8 mouse cellular contexts compared by ENCODE assay signal in genomic region chrX:161908652-161909403, GRCm38 (mm10).
DNase-seq lines count a peak whose midpoint lies in the region; ATAC-seq and TF ChIP-seq lines count a peak whose summit lies in the region.

No protein-coding gene starts in this region.

- peak overlapping the region; percentile 71 for H3K4me2 ChIP-seq in hindbrain, postnatal 0 days (ENCODE audit: low read depth, low read length)
- 0 out of 2 replicates have a peak overlapping the region, but pooled peaks have one; percentile 11 for H3K4me2 ChIP-seq in liver, embryonic 16.5 days (ENCODE audit: low read depth, low read length)

- peak overlapping the region; percentile 81 for H3K4me3 ChIP-seq in ES-Bruce4 (ENCODE audit: low read depth, low read length)
- H3K4me3 ChIP-seq in forebrain, embryonic 10.5 days: peak overlapping the region; percentile 56
- peak overlapping the region; percentile 48 for H3K4me3 ChIP-seq in hindbrain, postnatal 0 days (ENCODE audit: low read length)
- peak overlapping the region; percentile 12; the same call in 1 of the 2 replicates for H3K4me3 ChIP-seq in liver, embryonic 16.5 days (ENCODE audit: low read depth, low read length)
- H3K4me3 ChIP-seq in small intestine, adult 2 months (ENCODE audit: low read depth, low read length): peak overlapping the region; percentile 58

- H3K9me3 ChIP-seq in ES-Bruce4 (replicated peaks; ENCODE audit: control insufficient read depth, insufficient read depth, low read length, poor library complexity, severe bottlenecking): no peaks in the 10 kb centered on the region
- no peaks in the 10 kb centered on the region for H3K9me3 ChIP-seq in forebrain, embryonic 10.5 days
- no peaks in the 10 kb centered on the region for H3K9me3 ChIP-seq in hindbrain, postnatal 0 days (ENCODE audit: low read length)
- H3K9me3 ChIP-seq in liver, embryonic 16.5 days (replicated peaks; ENCODE audit: control insufficient read depth, low read length): no peaks in the 10 kb centered on the region

- H3K4me1 ChIP-seq in ES-Bruce4 (ENCODE audit: control insufficient read depth, insufficient read depth, low read length): no peaks in the 10 kb centered on the region
- peaks cover 28% of the 10 kb centered on the region for H3K4me1 ChIP-seq in forebrain, embryonic 10.5 days
- H3K4me1 ChIP-seq in hindbrain, postnatal 0 days (ENCODE audit: insufficient read depth, low read length): no peaks in the 10 kb centered on the region
- no peaks in the 10 kb centered on the region for H3K4me1 ChIP-seq in liver, embryonic 16.5 days (ENCODE audit: control insufficient read depth, low read depth, low read length)
- H3K4me1 ChIP-seq in small intestine, adult 2 months (ENCODE audit: control insufficient read depth, insufficient read depth, insufficient read length, low read length): peaks cover 1% of the 10 kb centered on the region; the same call in 1 of the 2 replicates

- no peaks in the 10 kb centered on the region for H3K27me3 ChIP-seq in ES-Bruce4 (ENCODE audit: control insufficient read depth, insufficient read depth, low read length, poor library complexity, severe bottlenecking)
- H3K27me3 ChIP-seq in forebrain, embryonic 10.5 days (ENCODE audit: poor library complexity, severe bottlenecking): peaks cover 100% of the 10 kb centered on the region
- 0 out of 2 replicates have a peak, but pooled peaks cover 3% of the 10 kb centered on the region for H3K27me3 ChIP-seq in hindbrain, postnatal 0 days (ENCODE audit: insufficient read depth, low read length)
- peaks cover 36% of the 10 kb centered on the region for H3K27me3 ChIP-seq in liver, embryonic 16.5 days (ENCODE audit: control insufficient read depth, insufficient read depth, low read depth, low read length)
- H3K27me3 ChIP-seq in small intestine, adult 2 months (ENCODE audit: control insufficient read depth, insufficient read depth, low read length): 0 out of 2 replicates have a peak, but pooled peaks cover 7% of the 10 kb centered on the region

- no peaks in the 10 kb centered on the region for H3K36me3 ChIP-seq in ES-Bruce4 (ENCODE audit: control insufficient read depth, insufficient read depth, low read length, poor library complexity, severe bottlenecking)
- H3K36me3 ChIP-seq in forebrain, embryonic 10.5 days (replicated peaks): no peaks in the 10 kb centered on the region
- no peaks in the 10 kb centered on the region for H3K36me3 ChIP-seq in hindbrain, postnatal 0 days (ENCODE audit: insufficient read depth, low read length)
- no peaks in the 10 kb centered on the region for H3K36me3 ChIP-seq in liver, embryonic 16.5 days (ENCODE audit: control insufficient read depth, insufficient read depth)
- no peaks in the 10 kb centered on the region for H3K36me3 ChIP-seq in small intestine, adult 2 months (ENCODE audit: control insufficient read depth, insufficient read depth, low read length)

- DNase-seq in cerebellum, postnatal 14 days: peak; percentile 29 to 40
- DNase-seq in cerebellum, adult 9-11 months: no peak
- peak; percentile 24 for DNase-seq in forebrain, embryonic 10.5 days (ENCODE audit: extremely low spot score, low spot score)
- DNase-seq in hindbrain, postnatal 0 days (ENCODE audit: low spot score): peak; percentile 58
- no peak for DNase-seq in urinary bladder, adult 18-20 months (ENCODE audit: low spot score in 2 of 2)

- TF ChIP-seq POLR2A in ES-Bruce4 (IDR thresholded peaks at IDR 0.05; ENCODE audit: insufficient read depth, low read length): no peak
- no peak for TF ChIP-seq POLR2A in small intestine, adult 2 months (IDR thresholded peaks at IDR 0.05; ENCODE audit: low read depth, low read length)

- peak overlapping the region; percentile 45 for H3K9ac ChIP-seq in ES-Bruce4 (ENCODE audit: low read depth, poor library complexity, severe bottlenecking)
- peak overlapping the region; percentile 51 for H3K9ac ChIP-seq in hindbrain, postnatal 0 days (replicated peaks; ENCODE audit: low read length)
- no peak overlapping the region for H3K9ac ChIP-seq in liver, embryonic 16.5 days (ENCODE audit: low read depth, low read length)

- WGBS in forebrain, embryonic 10.5 days: 20% methylated on average over 48 of the region's 48 CpGs
- 32% methylated on average over 48 of the region's 48 CpGs for WGBS in hindbrain, postnatal 0 days
- WGBS in liver, embryonic 16.5 days (ENCODE audit: insufficient replicate concordance): 22% methylated on average over 47 of the region's 48 CpGs
- WGBS in small intestine, adult 2 months: 18% methylated on average over 48 of the region's 48 CpGs

- no peak overlapping the region for H3K27ac ChIP-seq in ES-Bruce4 (ENCODE audit: insufficient read depth, low read length)
- no peak overlapping the region for H3K27ac ChIP-seq in forebrain, embryonic 10.5 days
- H3K27ac ChIP-seq in hindbrain, postnatal 0 days: peak overlapping the region; percentile 74
- H3K27ac ChIP-seq in liver, embryonic 16.5 days (ENCODE audit: low read length): no peak overlapping the region
- no peak overlapping the region for H3K27ac ChIP-seq in small intestine, adult 2 months (ENCODE audit: insufficient read depth, low read depth, low read length)

- ATAC-seq in hindbrain, postnatal 0 days: peak; percentile 83
- ATAC-seq in liver, embryonic 16.5 days (ENCODE audit: low read depth): no peak

- TF ChIP-seq CTCF in ES-Bruce4 (IDR thresholded peaks at IDR 0.05; ENCODE audit: low read depth, low read length): no peak
- 0 out of 2 replicates have a peak, but pooled peaks have one; percentile 5 for TF ChIP-seq CTCF in hindbrain, postnatal 0 days (IDR thresholded peaks at IDR 0.05; ENCODE audit: low read depth)
- no peak for TF ChIP-seq CTCF in small intestine, adult 2 months (IDR thresholded peaks at IDR 0.05; ENCODE audit: extremely low read depth, insufficient read length, insufficient replicate concordance, low read depth, low read length)

- TF ChIP-seq EP300 in ES-Bruce4 (IDR thresholded peaks at IDR 0.05; ENCODE audit: insufficient read depth, low read depth, low read length): no peak

Comparison
In these comparisons a context has a peak if more than half of its experiments do, and no peak if none do; other contexts are left out.
1. DNase-seq: peak in cerebellum, postnatal 14 days (2 of 2), forebrain, embryonic 10.5 days (single experiment) and hindbrain, postnatal 0 days (single experiment); none in cerebellum, adult 9-11 months (single experiment) and urinary bladder, adult 18-20 months (0 of 2).
2. H3K4me3 ChIP-seq: peak in every context shown above with its lines; median percentile 81 in ES-Bruce4; 58 in small intestine, adult 2 months; 56 in forebrain, embryonic 10.5 days; 48 in hindbrain, postnatal 0 days; 12 in liver, embryonic 16.5 days.